Mouse (Mus musculus) C2C12 (cell line): ENCODE results near the gene Vmn1r224. TPM values are rescaled to one million over a fixed set of nuclear protein-coding genes. Genes with fewer than 3 reads are reported as not detected.

ENCODE experiments used
- H3K27me3 ChIP-seq: one replicate; pipeline ENCODE4 v1.6.1; 2011; ENCODE audit not compliant: control insufficient read depth, insufficient read depth, insufficient read length
- H3K36me3 ChIP-seq: one replicate; pipeline ENCODE4 v1.6.1; 2011; ENCODE audit not compliant: control insufficient read depth, insufficient read depth
- H3K4me3 ChIP-seq: one replicate; pipeline ENCODE4 v1.5.1; 2011; ENCODE audit warnings: mild to moderate bottlenecking, control low read depth; ENCODE audit not compliant: poor library complexity, insufficient read depth, severe bottlenecking
- H3K79me2 ChIP-seq: one replicate; pipeline ENCODE4 v1.6.1; 2011; ENCODE audit not compliant: control insufficient read depth, insufficient read depth
- H3K79me3 ChIP-seq: one replicate; pipeline ENCODE4 v1.6.1; 2011; ENCODE audit warnings: low read depth, control low read depth
- H3ac ChIP-seq: one replicate; pipeline ENCODE3; 2011; ENCODE audit warnings: low read depth; ENCODE audit not compliant: control insufficient read depth, insufficient read length
- CEBPB ChIP-seq: IDR thresholded peaks from one replicate; pipeline ENCODE4 v1.6.1; 2011; ENCODE audit warnings: low read depth, mild to moderate bottlenecking, control low read depth, moderate library complexity
- CTCF ChIP-seq: IDR thresholded peaks from one replicate; pipeline ENCODE4 v1.5.1; 2011; ENCODE audit not compliant: control insufficient read depth, insufficient read depth, insufficient read length
- FOSL1 ChIP-seq: IDR thresholded peaks from one replicate; pipeline ENCODE4 v1.8.0; 2011; ENCODE audit warnings: mild to moderate bottlenecking, low read length; ENCODE audit not compliant: poor library complexity, insufficient read depth, severe bottlenecking
- MAX ChIP-seq: IDR thresholded peaks from one replicate; pipeline ENCODE4 v1.6.1; 2011; ENCODE audit warnings: mild to moderate bottlenecking, control low read depth
- MYOD1 ChIP-seq: IDR thresholded peaks from one replicate; pipeline ENCODE4 v1.6.1; 2011; ENCODE audit warnings: low read depth; ENCODE audit not compliant: control insufficient read depth, insufficient read length
- MYOG ChIP-seq: IDR thresholded peaks from one replicate; pipeline ENCODE4 v1.6.1; 2011; ENCODE audit not compliant: control insufficient read depth, insufficient read length; ENCODE audit errors: extremely low read depth
- USF1 ChIP-seq: IDR thresholded peaks from one replicate; pipeline ENCODE4 v1.6.1; 2011; ENCODE audit warnings: low read depth, mild to moderate bottlenecking, control low read depth, moderate library complexity
- long read RNA-seq, 2 experiments: library from polyadenylated mRNA; unstranded; transcript quantifications; one replicate each; pipeline ENCODE4 v2.0.0; 2019 to 2020
- polyA plus RNA-seq: library from polyadenylated mRNA; unstranded; fragments of >200 nt; fragmentation: generic; extraction: Trizol; gene quantifications from one replicate; pipeline ENCODE4 v1.2.1, GENCODE M21; 2012; ENCODE audit warnings: missing spikeins

The Vmn1r224 gene
- not detected for polyA plus RNA-seq
- long read RNA-seq, experiment 1, result 0 reads
- long read RNA-seq, experiment 2, result 0 reads

- Histone ChIP-seq H3K79me2 (no peaks in the 10 kb centered on the region), H3K4me3 (no peak within 1 kb of the TSS), H3K79me3 (no peaks in the 10 kb centered on the region), H3ac (no peak within 1 kb of the TSS), H3K36me3 (no peaks in the 10 kb centered on the region), H3K27me3 (no peaks in the 10 kb centered on the region)
- no peak for TF ChIP-seq MAX
- no peak for TF ChIP-seq CEBPB
- TF ChIP-seq CTCF, result no peak
- no peak for TF ChIP-seq FOSL1
- TF ChIP-seq MYOD1, result no peak
- no peak for TF ChIP-seq USF1
- TF ChIP-seq MYOG, result no peak
These were observed at the start of gene Vmn1r224 for GRCm38 (mm10) chr17:20413846-20414245. Vmn1r224 (plus strand) TSS chr17:20414146.

DNA sequence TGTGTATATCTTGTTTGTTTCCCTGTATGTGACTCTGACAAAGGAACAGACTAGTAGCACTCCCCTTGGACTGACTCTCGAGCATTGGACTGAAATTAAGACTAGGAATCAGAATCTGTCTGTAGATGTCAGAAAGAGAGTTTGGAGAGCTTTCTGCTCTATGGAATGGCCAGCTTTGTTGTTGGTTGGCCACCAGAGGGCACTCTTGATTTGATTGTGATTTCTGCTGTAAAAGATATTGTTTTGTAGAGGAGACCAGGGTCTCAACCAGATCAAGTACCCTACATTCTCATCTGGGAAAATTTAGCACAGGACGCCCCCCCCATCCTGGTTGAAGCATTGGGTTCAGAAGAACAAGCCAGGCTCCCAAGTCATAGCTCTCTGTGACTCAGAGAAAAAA lies 14.8 kb upstream of the Vmn1r224 start:
- H3K4me3 ChIP-seq, result no peak overlapping the region
- no peak for TF ChIP-seq MYOG
- no peaks in the 10 kb centered on the region for H3K27me3 ChIP-seq
- no peaks in the 10 kb centered on the region for H3K79me2 ChIP-seq
- H3K79me3 ChIP-seq, result no peaks in the 10 kb centered on the region
- H3K36me3 ChIP-seq, result no peaks in the 10 kb centered on the region
- no peak overlapping the region for H3ac ChIP-seq

GRCm38 (mm10) chr17:20439263-20439662 lies 25.3 kb downstream of the Vmn1r224 start:
- Histone ChIP-seq H3K79me3 (no peaks in the 10 kb centered on the region), H3ac (no peak overlapping the region), H3K79me2 (no peaks in the 10 kb centered on the region), H3K4me3 (no peak overlapping the region), H3K27me3 (no peaks in the 10 kb centered on the region), H3K36me3 (no peaks in the 10 kb centered on the region)
- TF ChIP-seq MYOG (no peak), FOSL1 (no peak), CTCF (no peak), MAX (no peak), CEBPB (no peak), MYOD1 (no peak), USF1 (no peak)

DNA sequence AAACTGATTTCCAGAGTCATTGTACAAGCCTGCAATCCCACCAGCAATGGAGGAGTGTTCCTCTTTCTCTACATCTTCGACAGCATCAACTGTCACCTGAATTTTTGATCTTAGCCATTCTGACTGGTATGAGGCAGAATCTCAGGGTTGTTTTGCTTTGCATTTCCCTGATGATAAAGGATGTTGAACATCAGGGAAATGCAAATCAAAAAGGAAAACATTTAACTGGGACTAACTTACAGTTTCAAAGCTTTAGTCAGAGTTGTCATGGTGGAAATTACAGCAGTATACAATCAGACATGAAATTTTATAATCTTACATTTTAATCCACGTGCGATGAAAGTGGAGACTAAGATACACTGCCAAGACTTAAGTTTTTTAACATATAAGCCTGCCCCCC lies 59.4 kb downstream of the Vmn1r224 start:
- Histone ChIP-seq H3K36me3 (no peaks in the 10 kb centered on the region), H3K79me2 (no peaks in the 10 kb centered on the region), H3K79me3 (no peaks in the 10 kb centered on the region), H3K4me3 (no peak overlapping the region), H3ac (no peak overlapping the region), H3K27me3 (no peaks in the 10 kb centered on the region)
- no peak for TF ChIP-seq USF1
- TF ChIP-seq CTCF, result no peak
- no peak for TF ChIP-seq MYOG
- TF ChIP-seq CEBPB, result no peak
- no peak for TF ChIP-seq MYOD1
- TF ChIP-seq FOSL1, result no peak
- no peak for TF ChIP-seq MAX

Other genes with a start within 250 kb of the Vmn1r224 start
- gene Fpr-rs6, start 231.0 kb upstream of the Vmn1r224 start, polyA plus RNA-seq, result not detected
- gene Vmn2r105, start 179.1 kb upstream of the Vmn1r224 start, polyA plus RNA-seq, result not detected
- not detected for gene Vmn2r106, start 128.6 kb upstream of the Vmn1r224 start, polyA plus RNA-seq
- gene Vmn2r107, start 68.9 kb upstream of the Vmn1r224 start, polyA plus RNA-seq, result not detected
- gene Vmn2r108, start 67.2 kb downstream of the Vmn1r224 start, polyA plus RNA-seq, result not detected
- not detected for gene Vmn1r225, start 84.0 kb downstream of the Vmn1r224 start, polyA plus RNA-seq
- gene Vmn2r109, start 150.6 kb downstream of the Vmn1r224 start, polyA plus RNA-seq, result not detected
- not detected for gene Vmn2r110, start 182.3 kb downstream of the Vmn1r224 start, polyA plus RNA-seq
- not detected for gene Fpr-rs3, start 210.7 kb downstream of the Vmn1r224 start, polyA plus RNA-seq